Comparison of ENCODE assay signal across 9 mouse cellular contexts in the genomic region with DNA sequence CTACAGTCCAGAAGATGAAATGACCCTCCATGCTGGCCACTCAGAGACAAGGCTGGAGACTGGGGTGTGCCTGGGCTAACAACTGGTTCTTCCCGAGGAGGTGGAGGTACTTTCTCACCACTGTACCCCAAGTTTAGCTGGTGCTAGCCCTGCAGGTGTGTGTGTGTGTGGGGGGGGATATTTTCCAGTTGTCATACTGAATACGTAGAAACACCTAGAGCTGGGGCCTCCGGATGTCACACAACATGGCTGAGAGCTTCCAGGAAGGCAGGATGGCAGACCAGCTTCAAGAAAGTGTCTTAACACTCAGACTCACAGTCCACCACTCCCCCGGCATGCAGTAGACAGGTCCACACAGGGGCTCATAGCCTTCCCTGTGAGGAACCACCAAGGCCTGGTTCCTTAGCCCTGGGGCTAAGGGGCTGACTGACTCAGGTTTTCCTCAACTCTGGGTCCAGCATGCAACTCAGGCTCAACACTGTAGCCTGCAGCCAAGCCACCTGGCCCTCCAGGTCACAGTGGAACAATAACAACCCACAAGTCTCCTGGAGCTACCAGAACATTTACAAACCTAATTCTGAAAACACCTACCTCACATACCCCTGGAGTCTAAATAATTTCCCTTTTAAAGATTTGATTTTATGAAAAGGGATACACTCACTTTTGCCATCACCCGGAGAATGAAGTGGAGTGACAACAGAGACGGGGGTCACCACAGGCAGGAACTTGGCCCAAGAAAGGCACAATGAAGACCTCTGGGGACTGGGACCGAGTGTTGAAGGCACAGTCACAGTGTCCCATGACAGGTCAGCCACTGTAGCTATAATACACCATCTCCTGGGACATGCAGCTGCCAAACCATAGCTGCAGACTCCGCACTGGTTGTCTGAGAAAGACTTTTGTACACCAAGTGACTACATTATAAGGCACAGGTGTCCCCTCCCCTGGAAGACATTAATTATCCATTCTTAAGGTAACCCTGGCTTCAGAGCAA. TPM values are rescaled to one million over a fixed set of nuclear protein-coding genes. Genes with fewer than 3 reads are reported as not detected.
A peak's percentile ranks its signal among the peaks of the same experiment; 100 is the strongest.
DNase-seq lines count a peak whose midpoint lies in the region; ATAC-seq lines count a peak whose summit lies in the region.
"Had no signal": no experiment of that assay in that cellular context is flagged by ENCODE, and none has a peak within 500 bp of the region (broad histone marks: within the 10 kb centered on the region; RNA-seq: fewer than 3 reads in every experiment).

No protein-coding gene starts in this region.

- H3K36me3 ChIP-seq in heart, embryonic 15.5 days, result no peaks in the 10 kb centered on the region
- H3K36me3 ChIP-seq in liver, embryonic 16.5 days (ENCODE audit: control insufficient read depth, insufficient read depth), result no peaks in the 10 kb centered on the region
- H3K36me3 ChIP-seq: midbrain, embryonic 12.5 days had no signal

- peaks cover 39% of the 10 kb centered on the region for H3K4me1 ChIP-seq in heart, embryonic 15.5 days (replicated peaks)
- peaks cover 5% of the 10 kb centered on the region; the same call in 1 of the 2 replicates for H3K4me1 ChIP-seq in liver, embryonic 16.5 days (ENCODE audit: control insufficient read depth, low read depth, low read length)

- peak overlapping the region; percentile 97 for H3K27ac ChIP-seq in heart, embryonic 15.5 days
- H3K27ac ChIP-seq in liver, embryonic 16.5 days (ENCODE audit: low read length), result peak overlapping the region; percentile 35; the same call in 1 of the 2 replicates

- ATAC-seq in heart, embryonic 15.5 days (replicated peaks; ENCODE audit: insufficient number of reproducible peaks, insufficient read depth, low FRiP score, low read depth), result no peak
- no peak for ATAC-seq in liver, embryonic 16.5 days (ENCODE audit: low read depth)

- H3K9ac ChIP-seq in heart, embryonic 15.5 days, result no peak overlapping the region
- H3K9ac ChIP-seq in liver, embryonic 16.5 days (ENCODE audit: low read depth, low read length), result no peak overlapping the region
- H3K9ac ChIP-seq: midbrain, embryonic 12.5 days had no signal

- DNase-seq in heart, postnatal 36 days, result no peak
- DNase-seq in spleen, adult 12 weeks (ENCODE audit: low spot score), result peak; percentile 26
- no peak for DNase-seq in spleen, postnatal 4 days (ENCODE audit: low spot score in 2 of 2)
- DNase-seq in thymus, postnatal 4 days, result peak; percentile 62
- DNase-seq in right cerebral cortex, postnatal 4 days, result no peak
- no peak for DNase-seq in left cerebral cortex, adult 9 months (ENCODE audit: low spot score in 2 of 2)

- intact Hi-C loops in heart, postnatal 36 days (cut with DNase I), result loop anchor here (2.0 kb wide), 1 partner anchor 54 kb away; the partner anchor contains the start of gene Agpat3

- H3K27me3 ChIP-seq in heart, embryonic 15.5 days, result no peaks in the 10 kb centered on the region
- H3K27me3 ChIP-seq in liver, embryonic 16.5 days (ENCODE audit: control insufficient read depth, insufficient read depth, low read depth, low read length), result no peaks in the 10 kb centered on the region
- H3K27me3 ChIP-seq: midbrain, embryonic 12.5 days had no signal

- peak overlapping the region; percentile 58 for H3K4me2 ChIP-seq in heart, embryonic 15.5 days
- no peak overlapping the region for H3K4me2 ChIP-seq in liver, embryonic 16.5 days (ENCODE audit: low read depth, low read length)
- H3K4me2 ChIP-seq: midbrain, embryonic 12.5 days had no signal

- 80% methylated on average over 8 of the region's 8 CpGs for WGBS in heart, embryonic 15.5 days
- 66% methylated on average over 8 of the region's 8 CpGs for WGBS in liver, embryonic 16.5 days (ENCODE audit: insufficient replicate concordance)

- H3K4me3 ChIP-seq in heart, embryonic 15.5 days, result no peak overlapping the region
- no peak overlapping the region for H3K4me3 ChIP-seq in liver, embryonic 16.5 days (ENCODE audit: low read depth, low read length)
- H3K4me3 ChIP-seq: midbrain, embryonic 12.5 days had no signal

- no peaks in the 10 kb centered on the region for H3K9me3 ChIP-seq in heart, embryonic 15.5 days (replicated peaks)
- no peaks in the 10 kb centered on the region for H3K9me3 ChIP-seq in liver, embryonic 16.5 days (replicated peaks; ENCODE audit: control insufficient read depth, low read length)
- H3K9me3 ChIP-seq: midbrain, embryonic 12.5 days had no signal

RNA-seq across cellular contexts. Expression of gene Agpat3, which starts 53.3 kb away (rescaled TPM):
- 54.2 and 67.6 TPM in 2 replicates for polyA plus RNA-seq in heart, embryonic 15.5 days (2015; fragmentation: Nextera tagmentation; extraction: Ambion mirVana)
- total RNA-seq in heart, postnatal 36 days (2021), result 100 to 1,000 TPM; 232 to 266 TPM
- polyA plus RNA-seq in liver, embryonic 16.5 days (2015; fragmentation: Nextera tagmentation; extraction: Ambion mirVana), result 20.6 and 26.8 TPM in 2 replicates

RNA-seq across cellular contexts. Expression of gene Trappc10, which starts 54.5 kb away (rescaled TPM):
- polyA plus RNA-seq in heart, embryonic 15.5 days (2015; fragmentation: Nextera tagmentation; extraction: Ambion mirVana), result 10.2 and 10.8 TPM in 2 replicates
- total RNA-seq in heart, postnatal 36 days (2021), result 10 to 100 TPM; 46.6 to 48.2 TPM
- 4.3 and 5.9 TPM in 2 replicates for polyA plus RNA-seq in liver, embryonic 16.5 days (2015; fragmentation: Nextera tagmentation; extraction: Ambion mirVana)

Comparison
In these comparisons a context has a peak if more than half of its experiments do, and no peak if none do; other contexts are left out.
1. DNase-seq: peak in spleen, adult 12 weeks (single experiment) and thymus, postnatal 4 days (single experiment); none in heart, postnatal 36 days (0 of 2), spleen, postnatal 4 days (0 of 2), right cerebral cortex, postnatal 4 days (single experiment) and left cerebral cortex, adult 9 months (0 of 2).